In the genomic region with DNA sequence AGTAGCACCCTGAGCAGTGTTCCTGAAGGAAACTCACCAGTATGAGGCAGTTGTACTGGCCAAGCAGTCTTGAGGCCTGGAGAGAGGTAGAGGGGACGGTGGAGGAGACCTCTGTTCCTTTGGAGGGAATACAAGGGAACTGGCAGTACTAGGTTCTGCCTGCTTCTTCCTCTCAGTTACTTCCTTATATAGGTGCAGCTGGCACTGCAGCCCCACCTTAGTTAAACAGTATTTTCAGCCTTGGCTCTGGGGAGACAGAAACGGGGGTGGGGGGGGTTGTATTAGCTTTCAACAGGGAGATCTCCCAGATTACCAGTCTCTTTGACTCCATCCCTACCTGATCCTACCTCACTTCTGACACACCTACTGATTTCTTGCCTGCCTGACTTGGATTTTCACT, we compare ENCODE assay signal across 14 mouse cellular contexts. TPM values are rescaled to one million over a fixed set of nuclear protein-coding genes. Genes with fewer than 3 reads are reported as not detected.
"Had no signal": no experiment of that assay in that cellular context is flagged by ENCODE, and none has a peak within 500 bp of the region (broad histone marks: within the 10 kb centered on the region; RNA-seq: fewer than 3 reads in every experiment).

No protein-coding gene starts in this region.

- H3K27ac ChIP-seq: layer of hippocampus, adult 2 months; limb, embryonic 13.5 days; liver, embryonic 14.5 days; midbrain, embryonic 13.5 days had no signal

- H3K27me3 ChIP-seq: limb, embryonic 13.5 days; midbrain, embryonic 13.5 days had no signal

- H3K4me1 ChIP-seq: limb, embryonic 13.5 days; midbrain, embryonic 13.5 days had no signal

- H3K4me3 ChIP-seq: layer of hippocampus, adult 2 months; limb, embryonic 13.5 days; midbrain, embryonic 13.5 days had no signal

- DNase-seq: kidney, adult 11 months; kidney, postnatal 10 days; kidney, postnatal 4 days; left cerebral cortex, postnatal 4 days; lung, adult 18-20 months; retina, postnatal 1 day; right cerebral cortex, postnatal 4 days; thymus, postnatal 36 days had no signal

- H3K4me2 ChIP-seq: limb, embryonic 13.5 days; midbrain, embryonic 13.5 days had no signal

- H3K9me3 ChIP-seq: limb, embryonic 13.5 days; midbrain, embryonic 13.5 days had no signal

- ATAC-seq: midbrain, embryonic 13.5 days had no signal

- H3K9ac ChIP-seq: limb, embryonic 13.5 days; liver, embryonic 14.5 days; midbrain, embryonic 13.5 days had no signal

- H3K36me3 ChIP-seq: limb, embryonic 13.5 days; midbrain, embryonic 13.5 days had no signal

RNA-seq across cellular contexts. Expression of gene Capn13, which starts 1.5 kb away (rescaled TPM):
- polyA plus RNA-seq: limb, embryonic 13.5 days; lung, embryonic 16.5 days; spleen, adult 2 months had no signal
